Mouse (Mus musculus): Measurements from ENCODE around the gene Vps26c. TPM values are rescaled to one million over a fixed set of nuclear protein-coding genes. Genes with fewer than 3 reads are reported as not detected.

The Vps26c gene
- total RNA-seq, 1 experiment from 2014 or later, result 45.6 TPM

- no peak for ATAC-seq (ENCODE audit: extremely low read depth, insufficient number of reproducible peaks, low FRiP score, poor library complexity, severe bottlenecking)
Observed at GRCm38 (mm10) chr16:94449151-94449550, 77.5 kb downstream of the Vps26c start.

Other genes starting within 250 kb of the Vps26c start
- gene Hlcs, start 213.3 kb downstream of the Vps26c start, total RNA-seq (2017), result 19.6 and 26.4 TPM in 2 replicates
- 0.61 TPM in 1 of 2 replicates, not detected in the other for gene Ripply3, start 198.4 kb downstream of the Vps26c start, total RNA-seq (2017)
- 73.8 and 87.0 TPM in 2 replicates for gene Ttc3, start 156.2 kb downstream of the Vps26c start, total RNA-seq (2017)
- 14.4 and 14.5 TPM in 2 replicates for gene Pigp, start 155.0 kb downstream of the Vps26c start, total RNA-seq (2017)
- gene Dyrk1a, start 43.2 kb upstream of the Vps26c start, total RNA-seq (2017), result 113 and 124 TPM in 2 replicates

All from neutrophil, adult 5-6 weeks (primary cell).